Mouse (Mus musculus) olfactory bulb, adult 2 months (tissue): ENCODE measurements at regions not wholly inside any gene's neighbourhood (a gene's known extent, or its start where the extent isn't known, plus 50 kb on each side); places are given as distances from the start of the nearest gene placed in this dataset.

Experiments used
- CTCF ChIP-seq: fragments of 200-500 bp; IDR thresholded peaks from 2 replicates; pipeline ENCODE4 v1.5.1; 2012; ENCODE audit warnings: low read depth, mild to moderate bottlenecking, low read length, moderate library complexity; ENCODE audit not compliant: insufficient read depth
- POLR2A ChIP-seq: fragments of 200-500 bp; IDR thresholded peaks from 2 replicates; pipeline ENCODE4 v1.6.1; 2012; ENCODE audit warnings: mild to moderate bottlenecking, low read depth, low read length, moderate library complexity; ENCODE audit not compliant: insufficient read depth

DNA sequence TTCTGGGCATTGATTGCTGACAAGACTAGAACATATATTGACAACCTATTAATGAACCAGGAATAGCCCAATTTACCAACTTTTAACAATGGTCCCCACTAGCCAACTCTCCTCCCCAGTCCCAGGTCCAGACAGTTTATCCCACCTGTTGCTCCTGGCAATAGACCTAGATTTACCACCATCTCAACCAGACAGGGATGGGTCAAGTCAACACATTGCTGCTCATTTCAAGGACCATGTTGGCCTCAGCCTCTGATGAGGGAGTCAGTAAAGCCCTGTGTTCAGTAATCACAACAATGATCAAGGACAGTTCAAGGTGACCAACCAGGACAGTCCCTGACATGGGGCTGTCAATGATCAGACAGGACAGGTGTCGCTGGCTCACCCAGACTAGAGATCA is 305.6 kb upstream of the Pabpc6 start:
- TF ChIP-seq CTCF (no peak), POLR2A (no peak)
